Mouse (Mus musculus): ENCODE measurements around the gene Inhbc. TPM values are rescaled to one million over a fixed set of nuclear protein-coding genes. Genes with fewer than 3 reads are reported as not detected.
A peak's percentile ranks its signal among the peaks of the same experiment; 100 is the strongest.

Inhbc gene
- total and polyA plus RNA-seq, 3 experiments, result 0.20 to 0.38 TPM; not detected in 1

DNA sequence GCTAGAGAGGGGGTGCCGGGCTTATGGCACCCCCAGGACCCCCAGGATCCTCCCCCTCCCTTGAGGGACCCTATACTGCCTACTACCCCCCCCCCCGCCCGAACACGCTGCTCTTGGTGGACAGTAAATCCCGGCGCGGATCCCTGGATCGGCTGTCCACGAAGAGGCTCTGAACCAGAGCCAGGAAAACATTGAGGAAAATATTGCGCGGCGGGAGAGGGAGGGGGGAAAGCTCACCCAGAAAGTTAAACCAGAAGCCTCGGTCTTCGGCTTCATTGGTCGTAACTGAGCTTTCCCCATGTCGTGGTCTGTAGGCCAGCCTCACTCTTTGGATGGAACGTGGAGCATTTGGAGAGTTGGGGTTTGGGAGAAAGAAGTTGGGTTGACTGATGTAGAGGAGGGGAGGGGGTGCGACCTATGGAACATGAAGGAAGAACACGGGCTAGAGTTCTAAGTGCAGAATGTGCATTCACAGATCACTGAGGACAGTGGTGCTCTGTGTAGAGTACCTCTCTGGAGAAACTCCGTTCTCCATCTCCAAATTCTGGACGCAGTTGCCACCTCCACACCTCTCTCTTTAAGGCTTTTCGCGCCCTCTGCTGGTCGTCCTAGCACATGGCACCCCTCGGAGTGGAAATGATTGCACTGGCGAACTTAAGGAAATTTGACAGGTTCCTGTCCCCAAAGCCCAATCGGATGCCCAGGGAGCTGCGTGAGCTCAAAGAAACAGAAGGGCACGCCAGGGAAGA is 28.2 kb downstream of the Inhbc start, which contains the start of gene Gli1:
Gli1 (minus strand) TSS at position 84 of the 749 bp plus-strand sequence.
- dilution Hi-C loops (cut with MboI; ENCODE audit: extremely low pct_ligation_motif_present, extremely low pct_unique_long_range_greater_than_20kb, low sequenced_read_pairs), result no loop called here
- peak; percentile 90 for DNase-seq (ENCODE audit: extremely low read depth)
- H3K4me2 ChIP-seq (ENCODE audit: insufficient read depth, low read depth, poor library complexity, severe bottlenecking), result peak within 1 kb of the TSS; percentile 90
- H3K4me3 ChIP-seq (replicated peaks in 1 of 3; ENCODE audit: low read depth in 2 of 3, low read length in 2 of 3, poor library complexity in 1 of 3), result peak within 1 kb of the TSS in 1 of 3 experiments; percentile 46
- H3K36me3 ChIP-seq (replicated peaks in 1 of 2; ENCODE audit: control insufficient read depth in 1 of 2, insufficient read depth in 1 of 2, low read length in 1 of 2), result no peaks in the 10 kb centered on the region
- no peaks in the 10 kb centered on the region for H3K79me2 ChIP-seq (replicated peaks; ENCODE audit: control insufficient read depth, extremely low read depth, insufficient read depth, poor library complexity, severe bottlenecking)
- H3K27ac ChIP-seq (ENCODE audit: insufficient read depth, low read depth), result no peak within 1 kb of the TSS
- H3K9me3 ChIP-seq (replicated peaks; ENCODE audit: low read length), result peaks cover 8% of the 10 kb centered on the region
- in situ Hi-C loops (cut with MboI; ENCODE audit: low pct_ligation_motif_present, low pct_unique_long_range_greater_than_20kb, low sequenced_read_pairs), result no loop called here
- TF ChIP-seq CHD2 (IDR thresholded peaks at IDR 0.05; ENCODE audit: low read length), result no peak
- TF ChIP-seq JUN (IDR thresholded peaks at IDR 0.05; ENCODE audit: insufficient read depth, low read depth, low read length), result no peak
- peak; percentile 88 for TF ChIP-seq MAX (IDR thresholded peaks at IDR 0.05; ENCODE audit: low read length)
- TF ChIP-seq MAZ (IDR thresholded peaks at IDR 0.05; ENCODE audit: low read depth, low read length), result peak; percentile 42
- peak; percentile 77 for TF ChIP-seq RAD21 (IDR thresholded peaks at IDR 0.05; ENCODE audit: low read depth, low read length)
- TF ChIP-seq CTCF (conservative IDR thresholded peaks at IDR 0.05 in 1 of 2, IDR thresholded peaks at IDR 0.05 in 1 of 2; ENCODE audit: low read depth in 2 of 2, low read length in 2 of 2), result peak; percentile 76 to 94
- no peak; the same call in 1 of the 2 replicates for TF ChIP-seq MXI1 (IDR thresholded peaks at IDR 0.05; ENCODE audit: low read depth, low read length)
- TF ChIP-seq MYC (IDR thresholded peaks at IDR 0.05; ENCODE audit: low read depth, low read length), result peak; percentile 77
- TF ChIP-seq SMC3 (IDR thresholded peaks at IDR 0.05; ENCODE audit: low read depth, low read length), result peak; percentile 71
- TF ChIP-seq SIN3A (IDR thresholded peaks at IDR 0.05; ENCODE audit: low read length), result peak; percentile 65; the same call in 1 of the 2 replicates
- 0 out of 2 replicates have a peak, but pooled peaks have one; percentile 12 for TF ChIP-seq IRF4 (IDR thresholded peaks at IDR 0.05; ENCODE audit: low read depth, low read length)
- no peak for TF ChIP-seq ELF1 (IDR thresholded peaks at IDR 0.05; ENCODE audit: low read depth, low read length)
- TF ChIP-seq USF1 (IDR thresholded peaks at IDR 0.05; ENCODE audit: low read depth, low read length), result no peak
- H3K4me1 ChIP-seq (ENCODE audit: control insufficient read depth in 1 of 2, insufficient read depth in 2 of 2), result peaks cover 0 to 31% of the 10 kb centered on the region in 2 experiments; a peak in 2 of 4 replicates
- no peak within 1 kb of the TSS for H3K9ac ChIP-seq (ENCODE audit: insufficient read depth, low read depth)
- peaks cover 42% of the 10 kb centered on the region for H3K27me3 ChIP-seq (replicated peaks)

GRCm38 (mm10) chr10:127341360-127341690 is 28.9 kb downstream of the Inhbc start:
- Histone ChIP-seq H3K4me1 (ENCODE audit: control insufficient read depth in 1 of 2, insufficient read depth in 2 of 2) (peaks cover 0 to 31% of the 10 kb centered on the region in 2 experiments; a peak in 2 of 4 replicates), H3K4me3 (replicated peaks in 1 of 3; ENCODE audit: low read depth in 2 of 3, low read length in 2 of 3, poor library complexity in 1 of 3) (peak overlapping the region in 1 of 3 experiments; percentile 46), H3K27ac (ENCODE audit: insufficient read depth, low read depth) (no peak overlapping the region), H3K9ac (ENCODE audit: insufficient read depth, low read depth) (no peak overlapping the region), H3K9me3 (replicated peaks; ENCODE audit: low read length) (peaks cover 8% of the 10 kb centered on the region), H3K27me3 (replicated peaks) (peaks cover 42% of the 10 kb centered on the region), H3K4me2 (ENCODE audit: insufficient read depth, low read depth, poor library complexity, severe bottlenecking) (peak overlapping the region; percentile 90), H3K36me3 (replicated peaks in 1 of 2; ENCODE audit: control insufficient read depth in 1 of 2, insufficient read depth in 1 of 2, low read length in 1 of 2) (no peaks in the 10 kb centered on the region), H3K79me2 (replicated peaks; ENCODE audit: control insufficient read depth, extremely low read depth, insufficient read depth, poor library complexity, severe bottlenecking) (no peaks in the 10 kb centered on the region)
- DNase-seq (ENCODE audit: extremely low read depth), result no peak
- TF ChIP-seq ZMIZ1 (IDR thresholded peaks at IDR 0.05; ENCODE audit: low read depth, low read length), result no peak
- TF ChIP-seq JUN (IDR thresholded peaks at IDR 0.05; ENCODE audit: insufficient read depth, low read depth, low read length), result no peak
- no peak for TF ChIP-seq MXI1 (IDR thresholded peaks at IDR 0.05; ENCODE audit: low read depth, low read length)
- TF ChIP-seq RAD21 (IDR thresholded peaks at IDR 0.05; ENCODE audit: low read depth, low read length), result no peak
- no peak for TF ChIP-seq KAT2A (IDR thresholded peaks at IDR 0.05; ENCODE audit: insufficient replicate concordance, low read length)
- no peak for TF ChIP-seq MEF2A (IDR thresholded peaks at IDR 0.05; ENCODE audit: borderline replicate concordance, low read depth, low read length)
- no peak for TF ChIP-seq MAX (IDR thresholded peaks at IDR 0.05; ENCODE audit: low read length)
- no peak for TF ChIP-seq ZC3H11A (IDR thresholded peaks at IDR 0.05; ENCODE audit: low read depth, low read length)
- no peak for TF ChIP-seq PAX5 (IDR thresholded peaks at IDR 0.05; ENCODE audit: low read length)
- no peak for TF ChIP-seq ELF1 (IDR thresholded peaks at IDR 0.05; ENCODE audit: low read depth, low read length)
- no peak for TF ChIP-seq CHD1 (IDR thresholded peaks at IDR 0.05; ENCODE audit: low read depth, low read length)
- no peak for TF ChIP-seq E2F4 (IDR thresholded peaks at IDR 0.05; ENCODE audit: insufficient replicate concordance, low read depth, low read length)
- no peak for TF ChIP-seq SIN3A (IDR thresholded peaks at IDR 0.05; ENCODE audit: low read length)
- no peak for TF ChIP-seq SMC3 (IDR thresholded peaks at IDR 0.05; ENCODE audit: low read depth, low read length)
- no peak for TF ChIP-seq USF1 (IDR thresholded peaks at IDR 0.05; ENCODE audit: low read depth, low read length)
- no peak for TF ChIP-seq HCFC1 (IDR thresholded peaks at IDR 0.05; ENCODE audit: low read depth, low read length)
- TF ChIP-seq GABPA (IDR thresholded peaks at IDR 0.05; ENCODE audit: insufficient replicate concordance, low read depth, low read length), result no peak
- no peak for TF ChIP-seq EP300 (IDR thresholded peaks at IDR 0.05; ENCODE audit: low read length)
- TF ChIP-seq MAZ (IDR thresholded peaks at IDR 0.05; ENCODE audit: low read depth, low read length), result no peak
- TF ChIP-seq CHD2 (IDR thresholded peaks at IDR 0.05; ENCODE audit: low read length), result no peak
- in situ Hi-C loops (cut with MboI; ENCODE audit: low pct_ligation_motif_present, low pct_unique_long_range_greater_than_20kb, low sequenced_read_pairs) (no loop called here), dilution Hi-C loops (cut with MboI; ENCODE audit: extremely low pct_ligation_motif_present, extremely low pct_unique_long_range_greater_than_20kb, low sequenced_read_pairs) (no loop called here)
